8 mouse cellular contexts compared by ENCODE assay signal in the genomic region with DNA sequence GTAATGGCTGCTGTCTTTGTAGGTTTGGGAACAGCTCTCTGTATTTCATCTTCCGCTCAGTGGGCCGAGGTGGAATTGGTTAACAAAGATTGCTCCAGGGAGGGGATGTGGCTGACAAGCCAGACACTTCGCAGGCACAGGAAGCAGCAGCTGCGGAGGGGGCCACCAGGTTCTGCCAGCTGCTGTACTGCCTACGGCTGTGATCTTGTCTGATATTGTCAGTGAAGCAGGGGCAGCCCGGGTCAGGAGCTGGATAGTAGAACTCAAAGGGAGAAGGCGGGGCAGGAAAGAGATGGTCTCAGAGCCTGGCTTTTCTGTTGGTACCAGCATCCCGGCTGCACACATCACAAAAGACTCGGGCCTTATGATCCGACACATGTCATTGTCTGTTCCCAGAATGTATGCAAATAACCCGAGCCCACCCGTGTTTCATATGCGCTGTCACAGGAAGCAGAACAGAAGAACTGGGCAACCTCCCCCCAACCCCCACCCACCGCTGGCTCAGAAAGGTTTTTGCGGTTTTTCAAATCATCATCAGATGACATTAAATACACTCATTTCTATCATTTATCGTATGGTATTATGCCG. TPM values are rescaled to one million over a fixed set of nuclear protein-coding genes. Genes with fewer than 3 reads are reported as not detected.
DNase-seq lines count a peak whose midpoint lies in the region; ATAC-seq and TF ChIP-seq lines count a peak whose summit lies in the region.

No protein-coding gene starts in this region.

- intact Hi-C loops in left cerebral cortex, postnatal 14 days (cut with DNase I): no loop called here

- no peak for TF ChIP-seq CTCF in cerebellum, adult 2 months (IDR thresholded peaks at IDR 0.05; ENCODE audit: borderline replicate concordance, insufficient read depth, low read depth, low read length)

- WGBS in midbrain, embryonic 11.5 days: 24% methylated on average over 17 of the region's 17 CpGs
- 68% methylated on average over 17 of the region's 17 CpGs for WGBS in cerebellum, adult 2 months

- H3K27ac ChIP-seq in midbrain, embryonic 11.5 days (ENCODE audit: low read depth, low read length): peak overlapping the region; percentile 45
- H3K27ac ChIP-seq in cerebellum, adult 2 months (ENCODE audit: insufficient read depth, low read length): no peak overlapping the region

- no peak overlapping the region for H3K4me3 ChIP-seq in midbrain, embryonic 11.5 days (ENCODE audit: low read depth, low read length)
- no peak overlapping the region for H3K4me3 ChIP-seq in cerebellum, adult 2 months (replicated peaks; ENCODE audit: insufficient read depth, low read depth, low read length)

- TF ChIP-seq POLR2A in cerebellum, adult 2 months (IDR thresholded peaks at IDR 0.05; ENCODE audit: borderline replicate concordance, insufficient read depth, low read length): no peak

- ATAC-seq in activated CD4-positive, CD25-positive, alpha-beta regulatory T cell, adult 4 months: peak; percentile 86
- peak; percentile 55; the same call in 1 of the 2 replicates for ATAC-seq in frontal cortex, adult (ENCODE audit: low TSS enrichment)
- peak; percentile 45; the same call in 1 of the 2 replicates for ATAC-seq in midbrain, embryonic 11.5 days (ENCODE audit: low FRiP score)

- no peaks in the 10 kb centered on the region; the same call in none of the 2 replicates for H3K27me3 ChIP-seq in midbrain, embryonic 11.5 days (ENCODE audit: control insufficient read depth, insufficient read depth, low read length)
- no peaks in the 10 kb centered on the region for H3K27me3 ChIP-seq in cerebellum, adult 2 months (ENCODE audit: control insufficient read depth, insufficient read depth, low read length)

- H3K4me2 ChIP-seq in midbrain, embryonic 11.5 days: peak overlapping the region; percentile 23; the same call in 1 of the 2 replicates

- H3K36me3 ChIP-seq in midbrain, embryonic 11.5 days (ENCODE audit: control insufficient read depth, insufficient read depth, low read length): no peaks in the 10 kb centered on the region

- H3K9ac ChIP-seq in midbrain, embryonic 11.5 days (ENCODE audit: low read length): peak overlapping the region; percentile 44

- peaks cover 58% of the 10 kb centered on the region for H3K4me1 ChIP-seq in midbrain, embryonic 11.5 days (ENCODE audit: control insufficient read depth, insufficient read depth, low read length)
- peaks cover 3% of the 10 kb centered on the region; the same call in 1 of the 2 replicates for H3K4me1 ChIP-seq in cerebellum, adult 2 months (ENCODE audit: control insufficient read depth, insufficient read depth, low read length)

- no peaks in the 10 kb centered on the region for H3K9me3 ChIP-seq in midbrain, embryonic 11.5 days (ENCODE audit: control insufficient read depth, low read length)

- DNase-seq in left cerebral cortex, postnatal 14 days (ENCODE audit: low spot score in 2 of 2): peak; percentile 53 to 84
- DNase-seq in left cerebral cortex, adult 11 months (ENCODE audit: low spot score): no peak
- peak; percentile 93 for DNase-seq in midbrain, embryonic 11.5 days (ENCODE audit: low spot score, missing footprints)
- peak; percentile 45 to 74 for DNase-seq in spleen, postnatal 4 days (ENCODE audit: low spot score in 2 of 2)
- DNase-seq in Muller cell, postnatal 12 days (ENCODE audit: inconsistent ontology term): no peak
- DNase-seq in cerebellum, adult 2 months: no peak

RNA-seq across cellular contexts. Expression of gene Pipox, which starts 6.4 kb away (rescaled TPM):
- total RNA-seq in left cerebral cortex, postnatal 14 days (2021): under 1 TPM; 0.18 to 0.70 TPM
- polyA plus RNA-seq in activated CD4-positive, CD25-positive, alpha-beta regulatory T cell, adult 4 months (2017; shearing (Covaris generic)): 1 to 10 TPM in 1 of 2 experiments, under 1 TPM in 1; 0.52 to 1.6 TPM
- polyA plus RNA-seq in midbrain, embryonic 11.5 days (2014; fragmentation: Nextera tagmentation; extraction: Ambion mirVana): 12.1 and 12.6 TPM in 2 replicates
- polyA plus RNA-seq in cerebellum, adult 2 months (2012; rRNA removed): 6.8 and 9.0 TPM in 2 replicates

RNA-seq across cellular contexts. Expression of gene Sez6, which starts 43.1 kb away (rescaled TPM):
- total RNA-seq in left cerebral cortex, postnatal 14 days (2021): 100 to 1,000 TPM; 153 to 196 TPM
- polyA plus RNA-seq in activated CD4-positive, CD25-positive, alpha-beta regulatory T cell, adult 4 months (2017; shearing (Covaris generic)): under 1 TPM in 1 of 2 experiments, not detected in 1; 0.20 TPM
- 7.2 and 8.6 TPM in 2 replicates for polyA plus RNA-seq in midbrain, embryonic 11.5 days (2014; fragmentation: Nextera tagmentation; extraction: Ambion mirVana)
- polyA plus RNA-seq in cerebellum, adult 2 months (2012; rRNA removed): 71.0 and 76.9 TPM in 2 replicates

Comparison
In these comparisons a context has a peak if more than half of its experiments do, and no peak if none do; other contexts are left out.
1. DNase-seq: peak in left cerebral cortex, postnatal 14 days (2 of 2), midbrain, embryonic 11.5 days (single experiment) and spleen, postnatal 4 days (2 of 2); none in left cerebral cortex, adult 11 months (single experiment), Muller cell, postnatal 12 days (single experiment) and cerebellum, adult 2 months (0 of 2).
2. Peak in every context shown above with its lines, with median percentiles within 50 percentile points of each other: ATAC-seq.